Mouse (Mus musculus): ENCODE results near the gene Hspb8. TPM values are rescaled to one million over a fixed set of nuclear protein-coding genes. Genes with fewer than 3 reads are reported as not detected.

Gene Hspb8
- polyA plus RNA-seq, 1 experiment from 2014 or later = 3.6 TPM

- WGBS (ENCODE audit: insufficient replicate concordance) = 50% methylated on average over 6 of the region's 6 CpGs
- no peak overlapping the region for H3K4me3 ChIP-seq (ENCODE audit: low read depth, low read length)
Observed at GRCm38 (mm10) chr5:116361342-116361741, 61.3 kb downstream of the Hspb8 start.

GRCm38 (mm10) chr5:116360751-116361150, 61.9 kb downstream of the Hspb8 start:
- H3K27me3 ChIP-seq (ENCODE audit: control insufficient read depth, insufficient read depth, low read depth, low read length) = no peaks in the 10 kb centered on the region
- no peak for ATAC-seq (ENCODE audit: low read depth)
- no peaks in the 10 kb centered on the region for H3K4me1 ChIP-seq (ENCODE audit: control insufficient read depth, low read depth, low read length)
- H3K9me3 ChIP-seq (replicated peaks; ENCODE audit: control insufficient read depth, low read length) = no peaks in the 10 kb centered on the region; the same call in 1 of the 2 replicates
- H3K4me2 ChIP-seq (ENCODE audit: low read depth, low read length) = no peak overlapping the region
- no peaks in the 10 kb centered on the region for H3K36me3 ChIP-seq (ENCODE audit: control insufficient read depth, insufficient read depth)
- no peak overlapping the region for H3K4me3 ChIP-seq (ENCODE audit: low read depth, low read length)
- whole genome bisulfite sequencing (ENCODE audit: insufficient replicate concordance) = 51% methylated on average over 4 of the region's 4 CpGs
- H3K9ac ChIP-seq (ENCODE audit: low read depth, low read length) = no peak overlapping the region
- H3K27ac ChIP-seq (ENCODE audit: low read length) = no peak overlapping the region

More at GRCm38 (mm10) chr5:116361342-116361741, 61.3 kb downstream of the Hspb8 start:
- ATAC-seq (ENCODE audit: low read depth) = no peak
- H3K9me3 ChIP-seq (replicated peaks; ENCODE audit: control insufficient read depth, low read length) = no peaks in the 10 kb centered on the region; the same call in 1 of the 2 replicates
- H3K4me1 ChIP-seq (ENCODE audit: control insufficient read depth, low read depth, low read length) = no peaks in the 10 kb centered on the region
- no peak overlapping the region for H3K27ac ChIP-seq (ENCODE audit: low read length)
- H3K9ac ChIP-seq (ENCODE audit: low read depth, low read length) = no peak overlapping the region
- no peaks in the 10 kb centered on the region for H3K36me3 ChIP-seq (ENCODE audit: control insufficient read depth, insufficient read depth)
- H3K27me3 ChIP-seq (ENCODE audit: control insufficient read depth, insufficient read depth, low read depth, low read length) = no peaks in the 10 kb centered on the region
- H3K4me2 ChIP-seq (ENCODE audit: low read depth, low read length) = no peak overlapping the region

Other genes starting within 250 kb of the Hspb8 start
- gene Ccdc60, start 133.9 kb downstream of the Hspb8 start, polyA plus RNA-seq (2015; fragmentation: Nextera tagmentation; extraction: Ambion mirVana) = not detected in 2 replicates
- 0.44 and 0.47 TPM in 2 replicates for gene Srrm4, start 169.0 kb upstream of the Hspb8 start, polyA plus RNA-seq (2015; fragmentation: Nextera tagmentation; extraction: Ambion mirVana)